Mouse (Mus musculus): Measurements from ENCODE around the gene Kdelr2.

Kdelr2 gene

GRCm38 (mm10) chr5:143471165-143471546 lies 67.5 kb downstream of the Kdelr2 start:
- in situ Hi-C loops (cut with MboI, MseI) = no loop called here
